Mouse (Mus musculus) cerebellum, postnatal 10 days (tissue): ENCODE data around the gene Mmachc.
"Not testable (repeated sequence)": the region's sequence is repeated elsewhere in the genome, so short reads cannot be mapped to it uniquely, and the experiment has no call there.

Source experiments
- DNase-seq, 2 experiments: peaks; one replicate each; pipeline ENCODE4 v3.0.0; 2021; ENCODE audit warnings: mixed read lengths in 2 of 2

The Mmachc gene

GRCm38 (mm10) chr4:116689309-116689876, 18.8 kb downstream of the Mmachc start:
- DNase-seq: no peak

GRCm38 (mm10) chr4:116687041-116687440, 21.2 kb downstream of the Mmachc start:
- no peak for DNase-seq

- peak; percentile 95 to 96 for DNase-seq
These were observed 22.7 kb downstream of the Mmachc start, which contains the start of gene Prdx1 for GRCm38 (mm10) chr4:116685402-116686061. Prdx1 (plus strand) TSS chr4:116685544.

GRCm38 (mm10) chr4:116684665-116685064, 23.5 kb downstream of the Mmachc start:
- no peak for DNase-seq

- no peak for DNase-seq
These were observed 24.2 kb downstream of the Mmachc start for GRCm38 (mm10) chr4:116683957-116684356.

- not testable (repeated sequence) for DNase-seq
These were observed 27.7 kb downstream of the Mmachc start for GRCm38 (mm10) chr4:116680521-116680920.

GRCm38 (mm10) chr4:116679141-116679540, 29.1 kb downstream of the Mmachc start:
- DNase-seq: no peak

GRCm38 (mm10) chr4:116677808-116678207, 30.4 kb downstream of the Mmachc start:
- DNase-seq: no peak

- no peak for DNase-seq
These were observed 32.2 kb downstream of the Mmachc start for GRCm38 (mm10) chr4:116676027-116676426.

- DNase-seq: not testable (repeated sequence)
These were observed 33.4 kb downstream of the Mmachc start for GRCm38 (mm10) chr4:116674761-116675160.

- DNase-seq: no peak
These were observed 35.4 kb downstream of the Mmachc start for GRCm38 (mm10) chr4:116672785-116673184.

GRCm38 (mm10) chr4:116669291-116669690, 38.9 kb downstream of the Mmachc start:
- DNase-seq: peak in 1 of 2 experiments; percentile 19

- no peak for DNase-seq
These were observed 40.1 kb downstream of the Mmachc start for GRCm38 (mm10) chr4:116668145-116668544.

GRCm38 (mm10) chr4:116666625-116667024, 41.6 kb downstream of the Mmachc start:
- DNase-seq: no peak

GRCm38 (mm10) chr4:116661998-116662397, 46.2 kb downstream of the Mmachc start:
- no peak for DNase-seq

- no peak for DNase-seq
These were observed 47.4 kb downstream of the Mmachc start for GRCm38 (mm10) chr4:116660829-116661228.

GRCm38 (mm10) chr4:116659916-116660315, 48.3 kb downstream of the Mmachc start:
- DNase-seq: not testable (repeated sequence)

- peak in 1 of 2 experiments; percentile 10 for DNase-seq
These were observed 48.7 kb downstream of the Mmachc start for GRCm38 (mm10) chr4:116659474-116659873.

GRCm38 (mm10) chr4:116657971-116658370, 50.2 kb downstream of the Mmachc start:
- DNase-seq: no peak

GRCm38 (mm10) chr4:116655658-116656057, 52.5 kb downstream of the Mmachc start:
- DNase-seq: no peak

GRCm38 (mm10) chr4:116655100-116655499, 53.1 kb downstream of the Mmachc start:
- DNase-seq: no peak

- peak; percentile 15 to 42 for DNase-seq
These were observed 55.0 kb downstream of the Mmachc start for GRCm38 (mm10) chr4:116653228-116653627.
